Mouse (Mus musculus): ENCODE measurements around the gene Pitpnb. TPM values are rescaled to one million over a fixed set of nuclear protein-coding genes. Genes with fewer than 3 reads are reported as not detected.

The Pitpnb gene
- total and polyA plus RNA-seq, 2 experiments from 2014 or later: 9.4 to 78.9 TPM

DNA sequence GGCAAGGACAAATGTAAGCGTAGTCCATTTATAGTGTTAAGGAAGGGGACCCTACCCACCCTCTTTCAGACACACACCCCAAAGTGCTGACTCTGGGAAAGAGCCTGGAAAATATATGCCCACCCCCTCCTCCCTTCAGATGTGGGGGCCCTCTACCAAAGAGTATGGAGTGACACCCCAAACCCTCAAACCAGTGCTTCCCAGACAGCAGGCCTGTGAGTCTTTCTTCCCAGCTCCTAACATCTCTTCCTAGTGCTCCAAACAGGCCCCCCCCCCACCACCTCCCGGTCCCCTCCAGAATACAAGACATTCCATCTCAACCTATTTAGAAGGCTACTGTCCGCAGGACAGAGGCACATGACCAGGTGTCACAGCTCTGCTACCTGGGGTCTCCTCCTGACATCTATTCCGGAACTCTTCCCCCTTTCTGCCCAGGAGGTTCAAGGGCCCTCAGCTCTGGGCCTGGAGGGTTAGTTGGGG is 84.2 kb downstream of the Pitpnb start:
- Histone ChIP-seq H3K4me3 (ENCODE audit: low read depth, low read length) (peak overlapping the region; percentile 90), H3K9me3 (ENCODE audit: low read length) (no peaks in the 10 kb centered on the region), H3K4me1 (ENCODE audit: insufficient read depth, low read length) (0 out of 2 replicates have a peak, but pooled peaks cover 5% of the 10 kb centered on the region), H3K27me3 (ENCODE audit: insufficient read depth, low read length) (no peaks in the 10 kb centered on the region), H3K4me2 (ENCODE audit: low read depth, low read length, poor library complexity, severe bottlenecking) (peak overlapping the region; percentile 92), H3K36me3 (ENCODE audit: insufficient read depth, low read length) (no peaks in the 10 kb centered on the region), H3K27ac (ENCODE audit: low read depth, low read length) (peak overlapping the region; percentile 38; the same call in 1 of the 2 replicates), H3K9ac (replicated peaks; ENCODE audit: low read length, poor library complexity, severe bottlenecking) (peak overlapping the region; percentile 33; the same call in 1 of the 2 replicates)
- no peak for TF ChIP-seq CTCF (IDR thresholded peaks at IDR 0.05)
- ATAC-seq (ENCODE audit: low FRiP score) (no peak), DNase-seq (ENCODE audit: low spot score) (no peak)
- WGBS: 54% methylated on average over 4 of the region's 4 CpGs

DNA sequence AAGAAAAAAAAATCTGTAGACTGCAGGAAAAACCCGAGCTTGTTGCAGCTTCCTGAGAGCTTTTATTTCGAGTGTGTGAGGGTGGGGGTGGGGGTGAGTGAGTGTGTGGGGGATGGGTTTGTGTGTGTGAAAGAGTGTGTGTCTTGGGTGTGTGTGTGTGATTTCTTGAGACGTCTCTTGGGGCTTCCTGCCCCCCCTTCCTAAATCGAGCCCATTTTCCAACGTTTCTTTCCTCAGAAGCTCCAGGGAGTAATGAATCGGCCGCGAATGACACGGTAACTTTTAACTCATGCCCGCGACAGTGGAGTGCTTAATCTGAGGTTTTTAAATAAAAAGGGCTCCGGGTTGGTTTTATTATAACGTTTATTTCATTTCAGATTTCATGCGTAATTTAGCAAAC is 85.0 kb downstream of the Pitpnb start:
- Histone ChIP-seq H3K36me3 (ENCODE audit: insufficient read depth, low read length) (peaks cover 3% of the 10 kb centered on the region; the same call in 1 of the 2 replicates), H3K27me3 (ENCODE audit: insufficient read depth, low read length) (no peaks in the 10 kb centered on the region), H3K4me1 (ENCODE audit: insufficient read depth, low read length) (0 out of 2 replicates have a peak, but pooled peaks cover 5% of the 10 kb centered on the region), H3K9ac (replicated peaks; ENCODE audit: low read length, poor library complexity, severe bottlenecking) (0 out of 2 replicates have a peak overlapping the region, but pooled peaks have one; percentile 33), H3K4me2 (ENCODE audit: low read depth, low read length, poor library complexity, severe bottlenecking) (peak overlapping the region; percentile 92), H3K4me3 (ENCODE audit: low read depth, low read length) (peak overlapping the region; percentile 90), H3K27ac (ENCODE audit: low read depth, low read length) (no peak overlapping the region), H3K9me3 (ENCODE audit: low read length) (no peaks in the 10 kb centered on the region)
- ATAC-seq (ENCODE audit: low FRiP score) (no peak), DNase-seq (ENCODE audit: low spot score) (no peak)
- TF ChIP-seq CTCF (IDR thresholded peaks at IDR 0.05): no peak
- WGBS: 2% methylated on average over 14 of the region's 14 CpGs

DNA sequence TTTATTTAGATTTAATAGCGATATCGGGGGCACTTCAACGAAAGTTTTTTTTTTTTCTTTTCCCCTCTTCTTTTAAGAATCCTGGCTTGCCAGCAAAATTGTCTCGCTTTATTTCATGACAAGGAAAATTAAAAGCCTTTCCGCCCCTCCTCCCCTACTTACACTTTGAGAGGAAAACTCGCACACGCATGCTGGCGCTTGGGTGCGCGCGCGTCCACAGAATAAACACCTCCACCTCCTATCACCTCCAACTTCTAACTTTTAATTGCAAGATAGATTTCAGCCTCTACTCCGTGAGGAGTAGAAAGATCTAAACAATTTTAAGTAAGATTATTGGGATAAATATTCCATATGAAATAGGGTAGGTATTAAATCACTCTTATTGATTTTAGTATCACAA is 85.5 kb downstream of the Pitpnb start:
- Histone ChIP-seq H3K9ac (replicated peaks; ENCODE audit: low read length, poor library complexity, severe bottlenecking) (peak overlapping the region; percentile 91), H3K4me2 (ENCODE audit: low read depth, low read length, poor library complexity, severe bottlenecking) (peak overlapping the region; percentile 92), H3K9me3 (ENCODE audit: low read length) (no peaks in the 10 kb centered on the region), H3K4me3 (ENCODE audit: low read depth, low read length) (peak overlapping the region; percentile 90), H3K36me3 (ENCODE audit: insufficient read depth, low read length) (peaks cover 7% of the 10 kb centered on the region; the same call in 1 of the 2 replicates), H3K27ac (ENCODE audit: low read depth, low read length) (peak overlapping the region; percentile 90; the same call in 1 of the 2 replicates), H3K27me3 (ENCODE audit: insufficient read depth, low read length) (no peaks in the 10 kb centered on the region), H3K4me1 (ENCODE audit: insufficient read depth, low read length) (0 out of 2 replicates have a peak, but pooled peaks cover 5% of the 10 kb centered on the region)
- 1% methylated on average over 13 of the region's 13 CpGs for WGBS
- ATAC-seq (ENCODE audit: low FRiP score): no peak
- TF ChIP-seq CTCF (IDR thresholded peaks at IDR 0.05): no peak
- peak; percentile 54 for DNase-seq (ENCODE audit: low spot score)

DNA sequence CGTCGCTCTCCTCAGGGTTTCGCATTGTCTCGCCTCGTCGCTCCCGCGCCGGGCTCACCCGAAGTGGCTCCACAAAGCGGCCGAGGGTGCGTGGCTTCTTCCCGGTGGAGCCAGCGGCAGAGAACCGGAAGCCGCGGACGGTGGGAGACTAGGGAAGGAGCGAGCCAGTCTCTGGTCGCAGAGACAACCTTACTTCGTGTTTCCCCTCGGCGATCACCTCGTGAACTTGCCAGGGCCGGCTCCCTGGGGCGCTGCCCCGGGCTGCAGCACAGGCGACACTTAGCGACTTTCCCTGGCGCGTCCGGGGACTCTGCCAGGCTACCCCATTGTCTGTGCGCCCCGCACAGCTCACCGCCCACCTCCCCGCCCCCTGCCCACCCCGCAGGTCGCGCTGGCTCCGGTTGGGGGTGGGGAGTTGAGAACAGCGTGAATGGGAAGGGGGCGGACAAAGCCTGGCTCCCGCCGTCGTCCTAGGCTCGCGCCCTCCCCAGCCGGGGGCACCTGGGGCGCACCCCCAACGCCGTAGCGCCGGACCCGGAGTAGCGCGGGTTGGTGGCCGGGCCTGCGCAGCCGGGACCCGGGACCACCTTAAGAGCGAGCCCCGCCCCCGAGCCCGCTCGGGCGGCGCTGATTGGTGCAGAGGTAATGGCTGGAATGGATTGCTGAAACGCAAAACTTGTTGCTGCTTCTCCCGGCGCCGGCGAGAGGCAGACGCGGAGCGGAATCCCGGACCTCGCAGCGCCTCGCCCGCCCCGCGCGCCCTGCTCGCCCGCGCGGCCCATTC is 86.2 kb downstream of the Pitpnb start, which contains the start of gene Mn1:
TSS of gene Mn1 (plus strand) at position 772 of the 784 bp plus-strand sequence.
- H3K4me2 ChIP-seq (ENCODE audit: low read depth, low read length, poor library complexity, severe bottlenecking): peak within 1 kb of the TSS; percentile 92
- peaks cover 11% of the 10 kb centered on the region; the same call in 1 of the 2 replicates for H3K36me3 ChIP-seq (ENCODE audit: insufficient read depth, low read length)
- H3K9me3 ChIP-seq (ENCODE audit: low read length): no peaks in the 10 kb centered on the region
- peak within 1 kb of the TSS; percentile 90 for H3K27ac ChIP-seq (ENCODE audit: low read depth, low read length)
- peak within 1 kb of the TSS; percentile 90 for H3K4me3 ChIP-seq (ENCODE audit: low read depth, low read length)
- no peaks in the 10 kb centered on the region for H3K27me3 ChIP-seq (ENCODE audit: insufficient read depth, low read length)
- peaks cover 5% of the 10 kb centered on the region; the same call in 1 of the 2 replicates for H3K4me1 ChIP-seq (ENCODE audit: insufficient read depth, low read length)
- H3K9ac ChIP-seq (replicated peaks; ENCODE audit: low read length, poor library complexity, severe bottlenecking): peak within 1 kb of the TSS; percentile 91
- TF ChIP-seq CTCF (IDR thresholded peaks at IDR 0.05): no peak; the same call in 1 of the 2 replicates
- peak; percentile 90 for ATAC-seq (ENCODE audit: low FRiP score)
- DNase-seq (ENCODE audit: low spot score): peak; percentile 96
- WGBS: under 1% methylated on average over 74 of the region's 88 CpGs

DNA sequence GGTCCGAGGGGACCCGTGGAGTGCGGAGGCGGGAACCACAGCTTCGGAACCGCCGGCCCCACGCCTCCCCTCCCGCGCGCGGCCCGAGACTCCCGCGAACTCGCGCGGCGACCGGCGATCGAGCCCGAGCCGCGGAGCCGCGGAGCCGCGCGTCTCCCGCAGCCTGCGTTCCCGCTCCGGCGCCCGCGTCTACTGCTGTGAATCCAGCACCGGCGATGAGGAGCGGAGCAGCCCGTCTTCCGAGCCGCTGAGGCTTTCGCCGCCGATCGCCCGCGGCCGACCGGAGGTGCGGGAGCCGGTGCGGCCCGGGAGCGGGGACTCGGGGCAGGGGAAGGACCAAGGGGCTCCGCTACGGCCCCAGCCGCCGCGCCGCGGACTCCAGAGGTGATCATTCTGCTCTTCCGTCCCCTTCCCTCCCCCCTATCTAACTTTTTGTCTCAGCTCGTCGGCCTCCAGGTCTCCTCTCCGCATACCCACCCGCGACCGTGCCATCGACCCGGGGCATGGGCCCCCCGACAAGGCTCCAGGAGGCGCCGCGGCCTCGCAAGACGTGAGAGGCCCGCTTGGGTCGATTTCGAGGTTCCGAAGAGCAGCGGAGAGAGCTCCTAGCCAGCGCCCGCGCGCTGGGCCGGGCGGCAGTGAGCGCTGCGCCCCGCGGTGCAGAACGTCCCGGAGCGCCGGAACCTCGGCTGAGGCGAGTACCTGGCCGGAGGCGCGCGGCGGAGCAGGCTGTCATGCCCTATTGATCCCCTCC is 87.0 kb downstream of the Pitpnb start:
- peaks cover 11% of the 10 kb centered on the region; the same call in 1 of the 2 replicates for H3K36me3 ChIP-seq (ENCODE audit: insufficient read depth, low read length)
- peak overlapping the region; percentile 92 for H3K4me2 ChIP-seq (ENCODE audit: low read depth, low read length, poor library complexity, severe bottlenecking)
- no peak for DNase-seq (ENCODE audit: low spot score)
- peaks cover 5% of the 10 kb centered on the region; the same call in 1 of the 2 replicates for H3K4me1 ChIP-seq (ENCODE audit: insufficient read depth, low read length)
- H3K9me3 ChIP-seq (ENCODE audit: low read length): no peaks in the 10 kb centered on the region
- no peaks in the 10 kb centered on the region for H3K27me3 ChIP-seq (ENCODE audit: insufficient read depth, low read length)
- peak overlapping the region; percentile 91 for H3K9ac ChIP-seq (replicated peaks; ENCODE audit: low read length, poor library complexity, severe bottlenecking)
- no peak for ATAC-seq (ENCODE audit: low FRiP score)
- TF ChIP-seq CTCF (IDR thresholded peaks at IDR 0.05): no peak
- H3K27ac ChIP-seq (ENCODE audit: low read depth, low read length): peak overlapping the region; percentile 90
- under 1% methylated on average over 53 of the region's 105 CpGs for WGBS
- H3K4me3 ChIP-seq (ENCODE audit: low read depth, low read length): peak overlapping the region; percentile 90
